Mouse (Mus musculus): ENCODE measurements around the gene Frmd4b.

GRCm38 (mm10) chr6:97411327-97411726 is 206.0 kb downstream of the Frmd4b start:
- no peak for TF ChIP-seq CTCF (IDR thresholded peaks at IDR 0.05; ENCODE audit: low read depth, low read length)
- TF ChIP-seq POLR2A (IDR thresholded peaks at IDR 0.05; ENCODE audit: extremely low read depth, insufficient read depth, low read length): no peak

Measured in liver, adult 2 months (tissue).